In the genomic region with DNA sequence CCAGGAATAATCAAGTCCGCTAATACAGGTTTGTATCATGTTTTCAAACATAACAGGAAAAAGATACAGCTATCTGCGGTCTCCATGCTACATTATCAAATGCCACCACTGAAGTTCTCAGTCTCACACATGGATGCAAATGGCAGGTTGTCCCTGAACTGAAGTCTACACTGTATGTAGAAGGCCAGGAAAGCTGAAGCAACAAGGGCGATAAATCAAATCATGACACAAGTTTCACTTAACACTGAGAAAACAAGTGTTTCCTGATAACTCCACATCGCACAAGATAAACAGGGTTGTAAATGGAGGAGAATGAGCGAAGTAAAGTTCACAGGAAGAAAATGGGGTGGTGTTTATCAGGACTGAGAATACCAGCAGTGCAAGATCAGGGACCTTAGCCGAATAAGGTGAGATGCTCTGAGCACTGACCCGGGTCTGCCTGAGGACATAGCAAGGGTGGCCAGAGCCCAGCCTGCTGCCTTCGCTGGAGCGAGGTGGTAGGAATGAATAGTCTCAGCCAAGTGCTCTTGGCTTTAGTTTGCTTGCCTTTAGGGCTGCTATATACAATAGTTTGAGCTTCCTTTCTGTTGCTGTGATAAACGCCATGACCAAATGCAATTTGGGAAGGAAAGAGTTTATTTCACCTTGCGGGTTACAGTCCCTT, we compare ENCODE assay signal across 27 mouse cellular contexts.
DNase-seq lines count a peak whose midpoint lies in the region; ATAC-seq and TF ChIP-seq lines count a peak whose summit lies in the region.
"Had no signal": no experiment of that assay in that cellular context is flagged by ENCODE, and none has a peak within 500 bp of the region (broad histone marks: within the 10 kb centered on the region; RNA-seq: fewer than 3 reads in every experiment).

No protein-coding gene starts in this region.

- 60% methylated on average over 11 of the region's 11 CpGs for WGBS in intestine, embryonic 15.5 days
- WGBS in intestine, postnatal 0 days = 46% methylated on average over 11 of the region's 11 CpGs

- no peak overlapping the region for H3K9ac ChIP-seq in intestine, embryonic 15.5 days
- H3K9ac ChIP-seq in intestine, postnatal 0 days (ENCODE audit: low read depth, low read length) = no peak overlapping the region
- H3K9ac ChIP-seq: embryonic facial prominence, embryonic 13.5 days; embryonic facial prominence, embryonic 15.5 days; forebrain, embryonic 12.5 days had no signal

- no peak overlapping the region for H3K27ac ChIP-seq in intestine, embryonic 15.5 days
- H3K27ac ChIP-seq in intestine, postnatal 0 days (ENCODE audit: low read depth, low read length) = no peak overlapping the region
- H3K27ac ChIP-seq: embryonic facial prominence, embryonic 13.5 days; embryonic facial prominence, embryonic 15.5 days; forebrain, embryonic 10.5 days; forebrain, embryonic 12.5 days had no signal

- no peaks in the 10 kb centered on the region for H3K36me3 ChIP-seq in intestine, embryonic 15.5 days
- H3K36me3 ChIP-seq in intestine, postnatal 0 days (ENCODE audit: control insufficient read depth, insufficient read depth) = no peaks in the 10 kb centered on the region
- H3K36me3 ChIP-seq: embryonic facial prominence, embryonic 13.5 days; embryonic facial prominence, embryonic 15.5 days; forebrain, embryonic 10.5 days; forebrain, embryonic 12.5 days; G1E had no signal

- H3K4me2 ChIP-seq in intestine, embryonic 15.5 days (replicated peaks) = no peak overlapping the region
- no peak overlapping the region for H3K4me2 ChIP-seq in intestine, postnatal 0 days (replicated peaks; ENCODE audit: low read depth)
- H3K4me2 ChIP-seq: embryonic facial prominence, embryonic 13.5 days; embryonic facial prominence, embryonic 15.5 days; forebrain, embryonic 12.5 days had no signal

- DNase-seq in heart, adult 11 months = peak; percentile 68
- DNase-seq in heart, adult 18-20 months = no peak
- DNase-seq in testis, postnatal 10 days (ENCODE audit: low spot score) = peak; percentile 25
- DNase-seq in testis, postnatal 14 days (ENCODE audit: low spot score) = no peak
- DNase-seq: adrenal gland, adult 2 months; adrenal gland, postnatal 10 days; adrenal gland, postnatal 25 days; B cell, adult 2 months; cerebellum, adult 11 months; cerebellum, adult 18-20 months; cerebellum, adult 8-10 months; cerebellum, adult 9-11 months; cerebellum, postnatal 14 days; cerebellum, postnatal 36 days; embryo, embryonic 11 days had no signal

- no peaks in the 10 kb centered on the region for H3K4me1 ChIP-seq in intestine, embryonic 15.5 days (replicated peaks)
- H3K4me1 ChIP-seq in intestine, postnatal 0 days (replicated peaks; ENCODE audit: control insufficient read depth, insufficient read depth, low read length) = no peaks in the 10 kb centered on the region
- H3K4me1 ChIP-seq: embryonic facial prominence, embryonic 13.5 days; embryonic facial prominence, embryonic 15.5 days; forebrain, embryonic 10.5 days; forebrain, embryonic 12.5 days had no signal

- H3K27me3 ChIP-seq in intestine, embryonic 15.5 days (replicated peaks) = no peaks in the 10 kb centered on the region
- H3K27me3 ChIP-seq in intestine, postnatal 0 days (replicated peaks; ENCODE audit: control insufficient read depth, insufficient read depth, low read length) = peaks cover 5% of the 10 kb centered on the region; the same call in 1 of the 2 replicates
- H3K27me3 ChIP-seq: CH12.LX; embryonic facial prominence, embryonic 13.5 days; embryonic facial prominence, embryonic 15.5 days; forebrain, embryonic 12.5 days had no signal

- no peaks in the 10 kb centered on the region for H3K9me3 ChIP-seq in intestine, embryonic 15.5 days
- H3K9me3 ChIP-seq in intestine, postnatal 0 days (ENCODE audit: control insufficient read depth) = peaks cover 1% of the 10 kb centered on the region; the same call in 1 of the 2 replicates
- H3K9me3 ChIP-seq: forebrain, embryonic 12.5 days had no signal

- TF ChIP-seq CTCF in intestine, postnatal 0 days (IDR thresholded peaks at IDR 0.05; ENCODE audit: low read depth) = no peak

- peak; percentile 61; the same call in 1 of the 2 replicates for ATAC-seq in intestine, embryonic 15.5 days
- no peak for ATAC-seq in intestine, postnatal 0 days
- ATAC-seq: CD4-positive, CD25-positive, alpha-beta regulatory T cell, adult 4 months; forebrain, embryonic 14.5 days; forebrain, embryonic 16.5 days had no signal

- H3K4me3 ChIP-seq in intestine, embryonic 15.5 days (replicated peaks) = no peak overlapping the region
- H3K4me3 ChIP-seq in intestine, postnatal 0 days (ENCODE audit: low read depth, low read length) = no peak overlapping the region
- H3K4me3 ChIP-seq: embryonic facial prominence, embryonic 13.5 days; embryonic facial prominence, embryonic 15.5 days; erythroblast, embryonic 14.5 days; forebrain, embryonic 10.5 days; forebrain, embryonic 12.5 days had no signal

Comparison
In these comparisons a context has a peak if more than half of its experiments do, and no peak if none do; other contexts are left out.
1. DNase-seq: peak in heart, adult 11 months (single experiment) and testis, postnatal 10 days (single experiment); none in heart, adult 18-20 months (0 of 2) and testis, postnatal 14 days (single experiment).